Mouse (Mus musculus) sigmoid colon, adult 10 weeks (tissue): ENCODE results near the gene Gfod2. TPM values are rescaled to one million over a fixed set of nuclear protein-coding genes. Genes with fewer than 3 reads are reported as not detected.

Experiments
- polyA plus RNA-seq: library from polyadenylated mRNA; stranded (reverse); fragments of 350-450 nt; fragmentation: Illumina TruSeq; extraction: RNeasy Lipid Tissue Mini Kit (QIAGEN cat#74804); gene quantifications from one replicate; pipeline ENCODE4 v1.2.3, GENCODE M21; 2014; ENCODE audit warnings: low read depth, low replicate concordance

The Gfod2 gene
- 0.16 TPM for polyA plus RNA-seq

DNA sequence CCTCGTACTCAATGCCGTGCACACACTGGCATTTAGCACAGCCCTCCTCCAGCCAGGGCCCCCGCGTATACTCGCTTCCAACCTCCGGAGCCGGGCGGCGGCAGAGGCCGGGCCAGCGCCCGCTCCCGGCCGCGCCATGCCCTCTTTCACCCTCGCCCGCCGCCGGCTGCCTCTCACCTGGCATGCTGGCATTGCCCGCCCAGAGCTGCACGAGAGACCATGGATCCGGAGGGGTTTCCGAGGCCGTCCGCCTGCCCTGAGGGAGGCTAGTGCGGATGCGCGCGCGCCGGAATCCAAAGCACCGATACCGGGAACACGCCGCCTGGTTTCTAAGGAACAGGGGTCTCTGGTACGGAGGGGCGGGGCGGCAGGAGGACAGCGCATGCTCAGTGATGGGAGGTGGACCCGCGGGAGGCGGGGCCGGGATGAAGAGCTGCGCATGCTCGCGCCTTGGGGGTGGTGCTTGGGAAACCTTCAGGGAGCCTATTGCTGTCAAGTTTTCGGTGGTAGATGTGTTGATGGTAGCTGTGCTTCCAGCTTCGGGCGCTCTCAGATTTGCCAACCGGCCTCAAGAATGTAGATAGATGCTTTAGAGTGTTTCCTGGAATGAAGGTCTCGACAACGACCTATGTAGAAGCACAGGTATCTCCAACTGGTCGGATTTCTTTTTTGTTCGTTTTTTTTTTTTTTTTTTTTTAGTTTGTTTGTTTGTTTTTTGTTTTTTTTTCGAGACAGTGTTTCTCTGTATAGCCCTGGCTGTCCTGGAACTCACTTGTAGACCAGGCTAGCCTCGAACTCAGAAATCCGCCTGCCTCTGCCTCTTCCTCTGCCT, at the start of gene Gfod2:
Gfod2 (minus strand) TSS at position 388 of the 832 bp plus-strand sequence.

DNA sequence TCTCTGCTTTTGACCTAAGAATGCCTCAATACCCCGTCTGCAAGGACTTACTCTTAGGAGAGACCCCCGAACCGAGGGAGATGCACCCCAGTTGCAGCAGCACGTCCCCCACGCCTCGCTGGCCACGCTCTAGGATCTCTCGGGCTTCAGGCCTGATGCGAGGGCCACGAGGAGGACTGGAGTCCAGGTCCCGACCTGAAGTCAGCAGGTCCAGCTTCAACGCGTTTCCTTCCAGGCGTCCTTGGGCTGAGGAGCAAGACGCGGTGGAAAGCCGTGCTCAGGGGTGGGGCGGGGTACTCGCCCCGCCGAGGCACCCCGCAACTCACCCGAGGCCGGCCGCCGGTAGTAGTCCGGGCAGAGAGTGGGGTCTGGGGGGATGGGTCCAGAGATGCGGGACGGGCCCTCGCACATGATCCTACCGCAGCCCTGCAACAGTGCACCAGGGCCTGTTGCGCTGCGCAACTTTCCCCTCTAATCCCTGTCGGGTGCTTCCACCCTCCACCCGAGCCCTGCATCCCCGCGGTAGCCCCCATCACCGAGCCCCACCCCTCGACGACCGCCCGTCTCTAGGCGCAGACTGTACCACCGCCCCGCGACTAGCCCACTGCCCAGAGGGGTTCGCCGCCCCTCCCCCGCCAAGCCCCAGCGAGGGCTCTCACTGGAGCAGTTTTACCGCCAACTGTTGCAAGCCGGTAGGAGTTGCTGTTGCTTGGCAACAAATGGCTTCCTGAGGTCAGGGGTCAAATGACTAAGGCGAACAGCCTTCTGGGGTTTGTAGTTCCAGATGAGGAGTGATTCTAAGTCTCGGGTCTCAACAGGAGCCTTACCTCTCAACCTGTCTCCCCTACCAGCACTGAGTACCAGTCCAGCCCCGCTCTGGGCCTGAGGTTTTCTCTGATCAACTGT, 50.7 kb downstream of the Gfod2 start, which contains the start of the genes 4933405L10Rik and Enkd1:
4933405L10Rik (plus strand) TSS at position 158 of the 906 bp plus-strand sequence.
Enkd1 (minus strand) TSS at position 713 of the 906 bp plus-strand sequence.

DNA sequence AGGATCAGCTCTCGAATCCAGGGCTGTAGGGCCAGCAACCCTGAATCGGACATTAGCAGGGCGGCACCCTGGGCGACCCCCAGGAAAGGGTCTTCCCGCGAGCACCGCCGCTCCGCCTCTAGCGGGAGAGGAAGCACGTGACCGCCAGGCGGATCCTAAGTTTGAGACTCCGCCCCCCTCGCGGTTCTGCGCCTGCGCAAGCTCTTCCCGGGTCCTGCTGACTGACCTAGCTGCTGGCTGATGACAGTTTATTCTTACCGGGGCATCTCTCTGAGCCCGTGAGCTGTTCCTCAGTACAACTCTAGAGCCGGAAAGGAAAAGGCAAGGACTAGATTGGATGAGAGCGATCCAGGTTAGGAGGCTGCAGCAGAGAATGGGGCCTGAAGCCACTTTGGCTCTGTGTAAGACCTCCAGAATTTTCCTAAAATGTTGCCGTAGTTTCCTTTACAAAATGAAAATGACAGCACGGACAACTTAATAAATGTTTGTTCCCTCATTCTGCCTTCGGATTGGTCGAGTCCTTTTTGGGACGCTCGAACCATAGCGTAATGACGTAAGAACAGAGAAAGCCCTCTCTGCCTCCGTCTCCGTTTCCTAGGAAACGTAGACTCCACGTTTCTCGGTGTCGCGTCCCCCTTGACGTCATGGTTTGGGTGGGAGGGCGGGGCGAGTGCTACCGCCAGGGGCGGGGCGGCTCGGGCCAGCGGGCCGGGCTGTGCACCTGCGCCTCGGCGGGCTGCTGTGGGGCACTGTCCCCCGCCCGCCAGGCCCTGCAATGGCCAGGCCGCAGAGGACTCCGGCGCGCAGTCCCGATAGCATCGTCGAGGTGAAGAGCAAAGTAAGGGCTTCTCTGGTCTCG, 57.3 kb downstream of the Gfod2 start, which contains the start of the genes Acd and Pard6a:
Acd (minus strand) TSS at position 137 of the 859 bp plus-strand sequence.
Pard6a (plus strand) TSS at position 183 of the 859 bp plus-strand sequence.

DNA sequence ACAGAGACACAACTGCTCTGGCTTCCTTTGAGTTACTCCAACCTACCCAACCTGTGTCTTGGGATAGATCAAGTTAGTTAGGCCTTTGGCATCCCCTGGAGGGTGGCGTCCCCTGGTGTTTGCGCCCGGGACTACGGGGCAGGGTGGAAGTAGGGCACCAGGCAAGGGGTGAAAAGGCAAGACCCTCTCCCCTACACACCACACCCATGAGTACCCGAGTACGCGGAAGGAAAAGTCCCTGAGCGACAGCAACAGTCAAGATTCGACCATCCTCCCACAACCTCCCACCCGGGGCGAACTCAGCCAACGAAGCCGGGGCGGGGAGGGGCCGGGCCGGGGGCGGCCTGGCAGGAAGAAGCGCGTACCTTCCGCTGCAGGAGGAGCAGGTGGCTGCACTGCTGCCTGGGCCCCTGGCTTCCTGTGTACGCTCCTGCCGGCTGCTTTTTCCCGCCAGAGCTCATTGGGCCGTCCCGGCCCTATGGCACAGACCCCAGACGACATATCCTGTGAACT, 72.6 kb downstream of the Gfod2 start, which contains the start of gene Carmil2:
Carmil2 (plus strand) TSS at position 479 of the 513 bp plus-strand sequence.

Other genes starting within 250 kb of the Gfod2 start
- 68.5 TPM for gene Hsd11b2, start 239.9 kb downstream of the Gfod2 start, polyA plus RNA-seq
- 23.0 TPM for gene Atp6v0d1, start 192.6 kb downstream of the Gfod2 start, polyA plus RNA-seq
- gene Ripor1, start 153.4 kb downstream of the Gfod2 start, polyA plus RNA-seq = 0.98 TPM
- 95.5 TPM for gene Ctcf, start 122.1 kb downstream of the Gfod2 start, polyA plus RNA-seq
- gene Agrp, start 121.3 kb downstream of the Gfod2 start, polyA plus RNA-seq = not detected
- 0.50 TPM for gene Carmil2, start 72.4 kb downstream of the Gfod2 start, polyA plus RNA-seq
- gene Acd, start 57.6 kb downstream of the Gfod2 start, polyA plus RNA-seq = 1.4 TPM
- not detected for gene Pard6a, start 57.5 kb downstream of the Gfod2 start, polyA plus RNA-seq
- not detected for gene 4933405L10Rik, start 51.0 kb downstream of the Gfod2 start, polyA plus RNA-seq
- 0.16 TPM for gene Enkd1, start 50.5 kb downstream of the Gfod2 start, polyA plus RNA-seq
- gene Ranbp10, start 68.7 kb upstream of the Gfod2 start, polyA plus RNA-seq = 6.4 TPM
- not detected for gene Tsnaxip1, start 69.1 kb upstream of the Gfod2 start, polyA plus RNA-seq
- 0.76 TPM for gene Cenpt, start 94.6 kb upstream of the Gfod2 start, polyA plus RNA-seq
- gene Thap11, start 96.5 kb upstream of the Gfod2 start, polyA plus RNA-seq = 8.3 TPM
- gene Nutf2, start 101.9 kb upstream of the Gfod2 start, polyA plus RNA-seq = 47.5 TPM
- gene Edc4, start 122.2 kb upstream of the Gfod2 start, polyA plus RNA-seq = 1.4 TPM
- gene Nrn1l, start 134.9 kb upstream of the Gfod2 start, polyA plus RNA-seq = not detected
- gene Pskh1, start 141.8 kb upstream of the Gfod2 start, polyA plus RNA-seq = 2.6 TPM
- gene Ctrl, start 175.2 kb upstream of the Gfod2 start, polyA plus RNA-seq = 1.5 TPM
- 1.7 TPM for gene Psmb10, start 179.8 kb upstream of the Gfod2 start, polyA plus RNA-seq
- gene Lcat, start 184.7 kb upstream of the Gfod2 start, polyA plus RNA-seq = not detected
- gene Slc12a4, start 207.4 kb upstream of the Gfod2 start, polyA plus RNA-seq = 1.7 TPM
- gene Dpep3, start 220.8 kb upstream of the Gfod2 start, polyA plus RNA-seq = not detected
- gene Dus2, start 232.7 kb upstream of the Gfod2 start, polyA plus RNA-seq = 1.1 TPM
- gene Dpep2nb, start 247.3 kb upstream of the Gfod2 start, polyA plus RNA-seq = not detected